Mouse (Mus musculus): Measurements from ENCODE around the gene Smarcc2. TPM values are rescaled to one million over a fixed set of nuclear protein-coding genes. Genes with fewer than 3 reads are reported as not detected.

Gene Smarcc2
- total RNA-seq, 1 experiment from 2014 or later, result 92.7 TPM

- no peak for ATAC-seq (replicated peaks in 1 of 2; ENCODE audit: insufficient read depth in 1 of 2, low FRiP score in 2 of 2, low TSS enrichment in 1 of 2, low read depth in 1 of 2, poor library complexity in 2 of 2, severe bottlenecking in 2 of 2)
Measured at GRCm38 (mm10) chr10:128436376-128436775, 22.7 kb upstream of the Smarcc2 start.

- ATAC-seq (replicated peaks in 1 of 2; ENCODE audit: insufficient read depth in 1 of 2, low FRiP score in 2 of 2, low TSS enrichment in 1 of 2, low read depth in 1 of 2, poor library complexity in 2 of 2, severe bottlenecking in 2 of 2), result peak; percentile 48 to 54; a peak in 2 of 4 replicates
Measured at GRCm38 (mm10) chr10:128438675-128439279, 20.3 kb upstream of the Smarcc2 start.

GRCm38 (mm10) chr10:128440407-128440806, 18.6 kb upstream of the Smarcc2 start:
- 0 out of 4 replicates have a peak, but pooled peaks of 1 of the 2 experiments have one; percentile 46 for ATAC-seq (replicated peaks in 1 of 2; ENCODE audit: insufficient read depth in 1 of 2, low FRiP score in 2 of 2, low TSS enrichment in 1 of 2, low read depth in 1 of 2, poor library complexity in 2 of 2, severe bottlenecking in 2 of 2)

- no peak for ATAC-seq (replicated peaks in 1 of 2; ENCODE audit: insufficient read depth in 1 of 2, low FRiP score in 2 of 2, low TSS enrichment in 1 of 2, low read depth in 1 of 2, poor library complexity in 2 of 2, severe bottlenecking in 2 of 2)
Measured at GRCm38 (mm10) chr10:128441324-128442119, 17.5 kb upstream of the Smarcc2 start.

- no peak for ATAC-seq (replicated peaks in 1 of 2; ENCODE audit: insufficient read depth in 1 of 2, low FRiP score in 2 of 2, low TSS enrichment in 1 of 2, low read depth in 1 of 2, poor library complexity in 2 of 2, severe bottlenecking in 2 of 2)
Measured at GRCm38 (mm10) chr10:128442718-128443117, 16.3 kb upstream of the Smarcc2 start.

GRCm38 (mm10) chr10:128444354-128444753, 14.7 kb upstream of the Smarcc2 start:
- no peak for ATAC-seq (replicated peaks in 1 of 2; ENCODE audit: insufficient read depth in 1 of 2, low FRiP score in 2 of 2, low TSS enrichment in 1 of 2, low read depth in 1 of 2, poor library complexity in 2 of 2, severe bottlenecking in 2 of 2)

- no peak for ATAC-seq (replicated peaks in 1 of 2; ENCODE audit: insufficient read depth in 1 of 2, low FRiP score in 2 of 2, low TSS enrichment in 1 of 2, low read depth in 1 of 2, poor library complexity in 2 of 2, severe bottlenecking in 2 of 2)
Measured at GRCm38 (mm10) chr10:128445407-128445806, 13.6 kb upstream of the Smarcc2 start.

- ATAC-seq (replicated peaks in 1 of 2; ENCODE audit: insufficient read depth in 1 of 2, low FRiP score in 2 of 2, low TSS enrichment in 1 of 2, low read depth in 1 of 2, poor library complexity in 2 of 2, severe bottlenecking in 2 of 2), result no peak
Measured at GRCm38 (mm10) chr10:128451014-128451413, 8.0 kb upstream of the Smarcc2 start.

GRCm38 (mm10) chr10:128454471-128454870, 4.6 kb upstream of the Smarcc2 start:
- ATAC-seq (replicated peaks in 1 of 2; ENCODE audit: insufficient read depth in 1 of 2, low FRiP score in 2 of 2, low TSS enrichment in 1 of 2, low read depth in 1 of 2, poor library complexity in 2 of 2, severe bottlenecking in 2 of 2), result no peak

GRCm38 (mm10) chr10:128455280-128455679, 3.8 kb upstream of the Smarcc2 start:
- ATAC-seq (replicated peaks in 1 of 2; ENCODE audit: insufficient read depth in 1 of 2, low FRiP score in 2 of 2, low TSS enrichment in 1 of 2, low read depth in 1 of 2, poor library complexity in 2 of 2, severe bottlenecking in 2 of 2), result peak; percentile 29 to 37; a peak in 1 of 4 replicates

GRCm38 (mm10) chr10:128457676-128458075, 1.4 kb upstream of the Smarcc2 start:
- ATAC-seq (replicated peaks in 1 of 2; ENCODE audit: insufficient read depth in 1 of 2, low FRiP score in 2 of 2, low TSS enrichment in 1 of 2, low read depth in 1 of 2, poor library complexity in 2 of 2, severe bottlenecking in 2 of 2), result no peak

GRCm38 (mm10) chr10:128458348-128458718, 715 bp upstream of the Smarcc2 start:
- peak; percentile 57 to 66 for ATAC-seq (replicated peaks in 1 of 2; ENCODE audit: insufficient read depth in 1 of 2, low FRiP score in 2 of 2, low TSS enrichment in 1 of 2, low read depth in 1 of 2, poor library complexity in 2 of 2, severe bottlenecking in 2 of 2)

GRCm38 (mm10) chr10:128459409-128460269, 591 bp downstream of the Smarcc2 start:
- no peak for ATAC-seq (replicated peaks in 1 of 2; ENCODE audit: insufficient read depth in 1 of 2, low FRiP score in 2 of 2, low TSS enrichment in 1 of 2, low read depth in 1 of 2, poor library complexity in 2 of 2, severe bottlenecking in 2 of 2)

- no peak for ATAC-seq (replicated peaks in 1 of 2; ENCODE audit: insufficient read depth in 1 of 2, low FRiP score in 2 of 2, low TSS enrichment in 1 of 2, low read depth in 1 of 2, poor library complexity in 2 of 2, severe bottlenecking in 2 of 2)
Measured at GRCm38 (mm10) chr10:128460270-128460630, 1.2 kb downstream of the Smarcc2 start.

- no peak for ATAC-seq (replicated peaks in 1 of 2; ENCODE audit: insufficient read depth in 1 of 2, low FRiP score in 2 of 2, low TSS enrichment in 1 of 2, low read depth in 1 of 2, poor library complexity in 2 of 2, severe bottlenecking in 2 of 2)
Measured at GRCm38 (mm10) chr10:128474366-128474765, 15.3 kb downstream of the Smarcc2 start.

- no peak for ATAC-seq (replicated peaks in 1 of 2; ENCODE audit: insufficient read depth in 1 of 2, low FRiP score in 2 of 2, low TSS enrichment in 1 of 2, low read depth in 1 of 2, poor library complexity in 2 of 2, severe bottlenecking in 2 of 2)
Measured at GRCm38 (mm10) chr10:128486370-128486769, 27.3 kb downstream of the Smarcc2 start.

- no peak for ATAC-seq (replicated peaks in 1 of 2; ENCODE audit: insufficient read depth in 1 of 2, low FRiP score in 2 of 2, low TSS enrichment in 1 of 2, low read depth in 1 of 2, poor library complexity in 2 of 2, severe bottlenecking in 2 of 2)
Measured at GRCm38 (mm10) chr10:128487861-128488712, 29.0 kb downstream of the Smarcc2 start.

Data from hematopoietic stem cell, adult 5-6 weeks (primary cell).